Mouse (Mus musculus): ENCODE data around the gene Amdhd2.

DNA sequence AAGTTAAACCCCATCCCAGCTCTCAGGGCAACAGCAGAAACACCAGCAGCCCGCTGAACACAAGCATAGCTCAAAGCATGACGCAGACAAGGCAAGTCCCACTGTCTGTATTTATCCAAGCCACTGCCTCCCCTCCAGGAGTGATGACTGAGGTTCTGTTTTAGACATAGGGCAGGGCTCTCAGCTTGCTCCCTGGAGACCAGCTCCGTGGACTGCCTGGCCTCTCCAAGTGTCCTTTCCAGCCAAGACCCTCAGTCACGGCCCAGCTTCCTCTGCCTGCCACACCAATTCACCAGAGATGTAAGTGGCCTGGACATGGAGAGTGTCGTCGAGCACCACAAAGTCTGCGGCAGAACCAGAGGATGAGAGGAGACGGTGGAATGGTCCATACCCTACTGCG is 7.8 kb downstream of the Amdhd2 start:
- TF ChIP-seq POLR2A (IDR thresholded peaks at IDR 0.05; ENCODE audit: insufficient read depth, low read depth, low read length): no peak
- TF ChIP-seq CTCF (IDR thresholded peaks at IDR 0.05): no peak
- TF ChIP-seq EP300 (IDR thresholded peaks at IDR 0.05; ENCODE audit: insufficient read depth, low read depth, low read length): no peak

All from heart, adult 2 months (tissue).